Mouse (Mus musculus) stomach, embryonic 14.5 days (tissue): ENCODE results near the gene Mymk. TPM values are rescaled to one million over a fixed set of nuclear protein-coding genes. Genes with fewer than 3 reads are reported as not detected.

Experiments
- ATAC-seq: fragments of 200-750 bp; cut with Nextera tagmentation; 2 replicates; pipeline ENCODE4 v1.8.0; 2017; ENCODE audit warnings: low read depth, moderate TSS enrichment; ENCODE audit not compliant: insufficient number of reproducible peaks, insufficient read depth, low FRiP score
- H3K27ac ChIP-seq: fragments of 300-500 bp; sonication (generic); 2 replicates; pipeline ENCODE4 v1.5.1; 2014; ENCODE audit warnings: mild to moderate bottlenecking, low read length, moderate library complexity, mixed read lengths
- H3K27me3 ChIP-seq: fragments of 300-500 bp; sonication (generic); 2 replicates; pipeline ENCODE4 v1.6.1; 2014; ENCODE audit warnings: low read length, control low read depth, mixed read lengths; ENCODE audit not compliant: control insufficient read depth, insufficient read depth
- H3K36me3 ChIP-seq: fragments of 300-500 bp; sonication (generic); 2 replicates; pipeline ENCODE4 v1.6.1; 2014; ENCODE audit warnings: mild to moderate bottlenecking, control low read depth, low read length, moderate library complexity, mixed read lengths; ENCODE audit not compliant: control insufficient read depth, insufficient read depth
- H3K4me1 ChIP-seq: fragments of 300-500 bp; sonication (generic); 2 replicates; pipeline ENCODE4 v1.6.1; 2014; ENCODE audit warnings: low read length, control low read depth, mixed read lengths; ENCODE audit not compliant: control insufficient read depth, insufficient read depth
- H3K4me2 ChIP-seq: fragments of 300-500 bp; sonication (generic); replicated peaks from 2 replicates; pipeline ENCODE4 v1.6.1; 2014; ENCODE audit warnings: low read depth, low read length, control low read depth
- H3K4me3 ChIP-seq: fragments of 300-500 bp; sonication (generic); 2 replicates; pipeline ENCODE4 v1.5.1; 2014; ENCODE audit warnings: low read depth, low read length, control low read depth
- H3K9ac ChIP-seq: fragments of 300-500 bp; sonication (generic); replicated peaks from 2 replicates; pipeline ENCODE4 v1.6.1; 2014; ENCODE audit warnings: low read depth, mild to moderate bottlenecking, control low read depth, low read length, moderate library complexity, mixed read lengths
- H3K9me3 ChIP-seq: fragments of 300-500 bp; sonication (generic); 2 replicates; pipeline ENCODE4 v1.6.1; 2016; ENCODE audit warnings: low read depth, low read length, control low read depth; ENCODE audit not compliant: control insufficient read depth
- WGBS: fragments of 180-500 bp; shearing (Covaris S2); extraction: QIAGEN DNeasy Blood & Tissue Kit; methylation state at CpG from one replicate; pipeline ENCODE4 v1.1.7; 2014; 5-methylcytosine and 5-hydroxymethylcytosine counted together
- polyA plus RNA-seq: library from polyadenylated mRNA; unstranded; fragments of >200 nt; fragmentation: Nextera tagmentation; extraction: Ambion mirVana; gene quantifications from 2 replicates; pipeline ENCODE4 v1.2.1, GENCODE M21; 2014

Gene Mymk
- polyA plus RNA-seq = not detected in 2 replicates

DNA sequence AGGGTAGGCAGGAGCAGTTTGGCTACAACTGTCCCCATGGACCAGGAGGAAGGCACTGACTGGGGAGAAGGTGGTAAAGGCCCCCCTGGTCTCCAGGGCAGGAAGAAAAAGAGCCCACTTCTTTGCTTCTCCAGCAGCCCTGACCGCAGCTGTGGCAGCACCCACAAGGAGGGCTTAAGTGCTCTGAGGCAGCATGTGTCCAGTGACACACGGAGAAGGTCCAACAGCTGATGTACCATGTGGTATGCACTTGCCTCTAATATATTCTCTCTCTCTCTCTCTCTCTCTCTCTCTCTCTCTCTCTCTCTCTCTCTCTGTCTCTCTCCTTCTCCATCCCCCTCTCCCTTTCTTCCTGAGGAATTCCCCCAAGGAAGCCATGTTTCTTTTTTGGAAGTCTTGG is at the start of gene Mymk:
Gene Mymk, minus strand, starts transcription at position 202 of the 400 bp plus-strand sequence.
- Histone ChIP-seq H3K27ac (peak within 1 kb of the TSS; percentile 21; the same call in 1 of the 2 replicates), H3K4me2 (no peak within 1 kb of the TSS), H3K9me3 (no peaks in the 10 kb centered on the region), H3K27me3 (no peaks in the 10 kb centered on the region), H3K4me1 (peaks cover 22% of the 10 kb centered on the region), H3K36me3 (no peaks in the 10 kb centered on the region), H3K9ac (no peak within 1 kb of the TSS), H3K4me3 (no peak within 1 kb of the TSS)
- WGBS = 85% methylated on average over 2 of the region's 2 CpGs
- ATAC-seq = no peak

DNA sequence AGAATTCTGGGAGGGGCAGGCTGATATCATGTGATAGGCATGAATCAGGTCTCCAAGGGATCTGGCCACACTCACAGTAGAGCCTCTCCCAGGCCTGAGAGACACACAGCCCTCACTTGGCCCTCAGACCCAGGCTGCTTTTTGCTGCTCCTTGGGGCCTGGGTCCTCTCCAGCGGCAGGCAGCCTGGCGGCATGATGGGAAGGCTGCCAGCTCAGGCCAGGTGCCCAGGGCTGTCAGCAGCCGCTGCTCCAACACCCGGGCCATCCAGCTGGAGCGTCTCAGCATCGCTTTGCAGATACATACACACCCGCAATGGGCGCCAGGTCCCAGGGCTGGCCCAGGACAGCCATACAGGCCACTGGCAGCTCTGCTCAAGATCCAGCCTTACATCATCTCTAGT is 48.3 kb upstream of the Mymk start:
- H3K4me1 ChIP-seq = peaks cover 15% of the 10 kb centered on the region
- H3K27ac ChIP-seq = no peak overlapping the region
- H3K27me3 ChIP-seq = no peaks in the 10 kb centered on the region
- H3K4me2 ChIP-seq = no peak overlapping the region
- no peaks in the 10 kb centered on the region for H3K9me3 ChIP-seq
- no peak overlapping the region for H3K4me3 ChIP-seq
- no peaks in the 10 kb centered on the region for H3K36me3 ChIP-seq
- no peak overlapping the region for H3K9ac ChIP-seq
- ATAC-seq = no peak; the same call in 1 of the 2 replicates
- 51% methylated on average over 8 of the region's 8 CpGs for WGBS

DNA sequence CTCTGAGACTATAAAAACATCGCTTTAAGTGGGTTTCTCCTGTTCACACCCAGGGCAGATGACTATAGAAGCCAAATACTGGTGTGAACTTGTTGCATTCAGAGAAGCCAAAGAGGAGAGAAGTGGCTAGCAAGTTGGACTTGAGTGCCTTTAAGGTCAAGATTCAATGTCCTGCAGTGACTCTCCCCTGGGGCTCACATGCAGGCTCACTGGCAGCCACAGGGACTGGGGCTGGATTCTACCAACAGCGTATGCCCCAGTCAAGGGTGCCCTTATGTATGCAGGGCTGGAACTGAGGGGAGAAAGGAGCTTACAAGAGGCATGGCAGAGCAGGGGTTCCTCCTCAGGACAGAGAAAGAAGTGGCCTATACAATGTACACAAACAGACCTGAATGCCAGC is 47.8 kb upstream of the Mymk start:
- Histone ChIP-seq H3K4me2 (no peak overlapping the region), H3K4me3 (no peak overlapping the region), H3K4me1 (peaks cover 15% of the 10 kb centered on the region), H3K9me3 (no peaks in the 10 kb centered on the region), H3K9ac (no peak overlapping the region), H3K36me3 (no peaks in the 10 kb centered on the region), H3K27ac (no peak overlapping the region), H3K27me3 (no peaks in the 10 kb centered on the region)
- ATAC-seq = no peak
- WGBS = 89% methylated on average over 2 of the region's 2 CpGs

DNA sequence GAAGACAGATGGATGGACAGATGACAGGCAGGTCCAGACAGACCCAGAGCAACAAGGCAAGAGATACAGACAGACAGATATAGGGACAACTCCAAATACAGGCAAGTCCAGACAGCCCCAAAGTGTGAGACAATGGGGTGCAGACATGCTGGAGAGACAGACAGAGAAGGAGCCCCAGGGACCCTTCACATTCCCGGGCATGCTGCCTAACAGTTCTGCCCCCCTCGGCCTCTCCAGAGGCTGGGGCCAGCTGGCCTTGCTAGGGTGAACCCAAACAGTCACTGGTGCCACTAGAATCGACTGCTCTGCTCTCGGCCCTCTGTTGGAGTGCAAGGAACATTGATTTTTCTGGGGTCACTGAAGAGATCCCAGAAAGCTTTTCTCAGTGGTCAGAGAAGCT is 46.5 kb upstream of the Mymk start:
- Histone ChIP-seq H3K36me3 (no peaks in the 10 kb centered on the region), H3K9ac (no peak overlapping the region), H3K4me1 (peaks cover 15% of the 10 kb centered on the region), H3K4me3 (no peak overlapping the region), H3K4me2 (no peak overlapping the region), H3K27me3 (no peaks in the 10 kb centered on the region), H3K27ac (no peak overlapping the region), H3K9me3 (no peaks in the 10 kb centered on the region)
- WGBS = 44% methylated on average over 4 of the region's 4 CpGs
- ATAC-seq = no peak

DNA sequence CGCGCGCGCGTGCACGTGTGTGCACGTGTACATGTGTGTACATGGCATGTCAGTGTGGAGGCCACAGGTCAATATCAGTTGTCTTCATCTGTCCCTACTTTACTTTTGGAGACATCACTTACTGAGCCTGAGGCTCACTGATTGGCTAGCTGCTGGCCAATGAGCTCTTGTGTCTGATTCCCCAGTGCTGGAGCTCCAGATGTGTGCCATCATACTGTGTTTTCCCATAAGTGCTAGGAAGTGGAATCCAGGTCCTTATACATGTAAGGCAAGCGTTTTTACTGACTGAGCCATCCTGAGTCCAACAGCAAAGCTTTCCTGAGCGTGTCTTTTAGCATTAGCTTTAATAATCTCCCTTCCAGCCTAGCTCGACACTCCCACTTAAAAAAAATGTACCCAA is 42.2 kb upstream of the Mymk start:
- Histone ChIP-seq H3K4me3 (no peak overlapping the region), H3K27ac (no peak overlapping the region), H3K9me3 (no peaks in the 10 kb centered on the region), H3K36me3 (no peaks in the 10 kb centered on the region), H3K4me1 (no peaks in the 10 kb centered on the region), H3K9ac (no peak overlapping the region), H3K4me2 (no peak overlapping the region), H3K27me3 (no peaks in the 10 kb centered on the region)
- ATAC-seq = no peak
- WGBS = 79% methylated on average over 10 of the region's 10 CpGs

DNA sequence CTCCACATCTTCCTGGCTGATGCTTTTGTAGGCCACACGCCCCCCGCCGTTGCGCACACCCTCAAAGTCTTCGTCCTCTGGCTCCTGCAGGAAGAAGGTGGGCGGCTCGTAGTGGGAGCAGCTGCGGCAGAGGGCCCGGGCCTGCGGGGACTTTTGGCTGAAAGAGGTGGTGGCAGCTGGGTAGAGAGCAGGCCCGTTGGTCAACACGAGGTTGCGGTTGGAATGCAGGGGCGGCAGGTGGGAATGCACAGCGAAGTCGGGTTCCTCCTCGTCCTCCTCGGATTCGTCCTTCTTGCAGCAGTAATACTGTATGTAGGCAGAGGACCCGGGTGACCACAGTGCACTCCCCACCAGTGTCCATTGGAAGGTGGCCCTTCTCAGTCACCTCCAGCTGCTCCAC is 40.6 kb upstream of the Mymk start:
- Histone ChIP-seq H3K27me3 (no peaks in the 10 kb centered on the region), H3K27ac (no peak overlapping the region), H3K4me1 (no peaks in the 10 kb centered on the region), H3K9ac (no peak overlapping the region), H3K36me3 (no peaks in the 10 kb centered on the region), H3K9me3 (no peaks in the 10 kb centered on the region), H3K4me2 (no peak overlapping the region), H3K4me3 (no peak overlapping the region)
- 72% methylated on average over 20 of the region's 20 CpGs for WGBS
- no peak for ATAC-seq

DNA sequence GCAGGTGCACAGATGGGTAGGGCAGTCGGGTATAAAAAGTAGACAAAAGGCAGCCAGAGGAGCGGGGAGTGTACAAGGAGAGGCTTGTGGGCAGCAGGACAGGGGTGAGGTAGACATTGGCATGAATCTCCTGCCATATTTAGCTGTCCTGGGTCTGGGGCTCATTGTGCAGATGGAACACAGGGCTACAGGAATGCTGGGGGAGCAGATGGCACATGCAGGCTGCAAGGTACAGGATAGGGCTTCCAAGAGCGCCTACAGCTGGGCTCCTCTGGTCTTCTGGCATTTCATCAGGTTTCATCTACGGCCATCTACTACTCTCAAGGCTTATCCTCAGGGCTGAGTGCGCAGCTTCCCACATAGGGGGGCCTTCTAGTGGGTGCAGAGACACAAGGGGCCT is 37.1 kb upstream of the Mymk start:
- Histone ChIP-seq H3K36me3 (no peaks in the 10 kb centered on the region), H3K9me3 (no peaks in the 10 kb centered on the region), H3K4me2 (no peak overlapping the region), H3K27me3 (no peaks in the 10 kb centered on the region), H3K4me3 (no peak overlapping the region), H3K9ac (no peak overlapping the region), H3K4me1 (no peaks in the 10 kb centered on the region), H3K27ac (no peak overlapping the region)
- 83% methylated on average over 5 of the region's 5 CpGs for WGBS
- no peak for ATAC-seq

DNA sequence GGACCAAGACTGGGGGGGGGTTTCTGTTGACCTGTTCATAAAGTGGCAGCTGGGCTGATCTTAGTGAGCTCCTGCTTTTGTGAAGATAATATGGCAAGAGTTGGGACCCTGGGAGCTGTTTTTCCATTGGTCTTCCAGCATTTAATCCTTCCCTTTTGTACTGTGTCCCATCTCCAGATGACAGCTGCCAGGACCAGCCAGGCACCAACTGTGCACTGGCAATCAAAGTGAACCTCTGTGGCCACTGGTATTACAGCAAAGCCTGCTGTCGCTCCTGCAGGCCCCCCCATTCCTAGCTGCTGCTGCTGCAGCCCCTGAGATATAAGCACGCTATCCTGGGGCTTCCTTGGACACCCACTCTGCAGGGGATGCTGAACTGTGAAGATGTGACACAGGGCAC is 36.2 kb upstream of the Mymk start:
- Histone ChIP-seq H3K9ac (no peak overlapping the region), H3K27ac (no peak overlapping the region), H3K27me3 (no peaks in the 10 kb centered on the region), H3K36me3 (no peaks in the 10 kb centered on the region), H3K9me3 (no peaks in the 10 kb centered on the region), H3K4me3 (no peak overlapping the region), H3K4me1 (no peaks in the 10 kb centered on the region), H3K4me2 (no peak overlapping the region)
- ATAC-seq = no peak
- 73% methylated on average over 2 of the region's 2 CpGs for WGBS

DNA sequence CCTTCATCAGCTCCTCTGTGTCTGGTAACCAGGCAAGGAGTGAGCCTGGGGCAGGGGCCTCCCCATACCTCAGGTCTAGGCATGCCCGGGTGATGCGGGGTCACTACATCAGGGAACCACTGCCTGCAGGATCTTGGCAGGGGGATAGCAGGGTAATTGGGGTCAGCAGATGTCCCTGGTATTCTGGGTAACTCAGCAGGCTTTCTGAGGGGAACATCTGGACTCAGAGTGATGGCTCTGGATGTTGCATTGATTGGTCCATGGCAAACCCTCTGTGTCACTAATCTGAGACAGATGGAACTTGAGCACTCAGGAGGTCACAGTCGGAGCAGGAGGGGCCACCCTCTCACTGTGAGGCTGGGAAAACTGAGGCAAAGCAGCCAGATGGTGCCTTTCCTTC is 34.8 kb upstream of the Mymk start:
- H3K36me3 ChIP-seq = no peaks in the 10 kb centered on the region
- H3K27me3 ChIP-seq = no peaks in the 10 kb centered on the region
- H3K9ac ChIP-seq = no peak overlapping the region
- H3K27ac ChIP-seq = no peak overlapping the region
- no peak for ATAC-seq
- 49% methylated on average over 3 of the region's 3 CpGs for WGBS
- H3K9me3 ChIP-seq = no peaks in the 10 kb centered on the region
- no peak overlapping the region for H3K4me3 ChIP-seq
- no peak overlapping the region for H3K4me2 ChIP-seq
- no peaks in the 10 kb centered on the region for H3K4me1 ChIP-seq
